Mouse (Mus musculus) neural tube, embryonic 13.5 days (tissue): ENCODE results near the gene Aplnr. TPM values are rescaled to one million over a fixed set of nuclear protein-coding genes. Genes with fewer than 3 reads are reported as not detected.

Source experiments
- ATAC-seq: fragments of 200-750 bp; cut with Nextera tagmentation; 2 replicates; pipeline ENCODE4 v1.8.0; 2017; ENCODE audit warnings: low read depth, mild to moderate bottlenecking, moderate TSS enrichment, moderate library complexity
- H3K27ac ChIP-seq: fragments of 300-500 bp; sonication (generic); replicated peaks from 2 replicates; pipeline ENCODE4 v1.5.1; 2015; ENCODE audit warnings: moderate library complexity, mild to moderate bottlenecking, inconsistent platforms
- H3K27me3 ChIP-seq: fragments of 300-500 bp; sonication (generic); 2 replicates; pipeline ENCODE4 v1.6.1; 2015; ENCODE audit warnings: mild to moderate bottlenecking, inconsistent platforms
- H3K36me3 ChIP-seq: fragments of 300-500 bp; sonication (generic); 2 replicates; pipeline ENCODE4 v1.6.1; 2015; ENCODE audit warnings: mild to moderate bottlenecking, inconsistent platforms
- H3K4me1 ChIP-seq: fragments of 300-500 bp; sonication (generic); replicated peaks from 2 replicates; pipeline ENCODE4 v1.6.1; 2015; ENCODE audit warnings: inconsistent platforms
- H3K4me2 ChIP-seq: fragments of 300-500 bp; sonication (generic); 2 replicates; pipeline ENCODE4 v1.6.1; 2015; ENCODE audit warnings: inconsistent platforms, mild to moderate bottlenecking, moderate library complexity
- H3K4me3 ChIP-seq: fragments of 300-500 bp; sonication (generic); 2 replicates; pipeline ENCODE4 v1.5.1; 2015; ENCODE audit warnings: mild to moderate bottlenecking, inconsistent platforms
- H3K9ac ChIP-seq: fragments of 300-500 bp; sonication (generic); 2 replicates; pipeline ENCODE4 v1.6.1; 2015; ENCODE audit warnings: moderate library complexity, mild to moderate bottlenecking, inconsistent platforms
- H3K9me3 ChIP-seq: fragments of 300-500 bp; sonication (generic); 2 replicates; pipeline ENCODE4 v1.6.1; 2016; ENCODE audit warnings: inconsistent platforms
- WGBS: fragments of 180-500 bp; shearing (Covaris S2); methylation state at CpG from one replicate; pipeline ENCODE4 v1.1.7; 2015; 5-methylcytosine and 5-hydroxymethylcytosine counted together
- polyA plus RNA-seq: library from polyadenylated mRNA; unstranded; fragments of >200 nt; fragmentation: Nextera tagmentation; extraction: Ambion mirVana; gene quantifications from 2 replicates; pipeline ENCODE4 v1.2.1, GENCODE M21; 2015

Gene Aplnr
- polyA plus RNA-seq, result 41.2 and 43.7 TPM in 2 replicates

DNA sequence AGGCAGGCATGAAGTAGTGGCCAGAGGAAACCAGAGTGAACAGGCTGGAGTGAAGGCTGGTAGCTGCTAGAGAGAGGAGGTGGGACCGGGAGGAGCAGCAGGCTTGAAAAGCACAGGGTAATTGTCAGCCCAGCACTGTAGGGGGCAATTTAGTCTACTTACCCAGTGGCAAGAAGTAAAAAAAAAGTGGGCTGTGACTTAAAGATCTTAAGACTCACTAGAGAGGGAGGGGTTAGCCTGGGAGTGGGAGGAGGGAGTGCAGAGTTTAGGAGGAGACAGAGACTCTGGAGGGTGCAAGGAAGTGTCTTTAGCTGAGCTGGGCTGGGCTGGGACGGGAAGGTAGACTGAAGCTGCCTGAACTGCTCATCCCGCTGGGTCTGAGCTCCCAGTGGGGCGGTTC is at the start of gene Aplnr:
TSS of gene Aplnr (plus strand) at position 137 of the 400 bp plus-strand sequence.
- Histone ChIP-seq H3K36me3 (no peaks in the 10 kb centered on the region), H3K27ac (peak within 1 kb of the TSS; percentile 38), H3K4me3 (peak within 1 kb of the TSS; percentile 22), H3K9ac (peak within 1 kb of the TSS; percentile 38; the same call in 1 of the 2 replicates), H3K4me2 (no peak within 1 kb of the TSS), H3K9me3 (no peaks in the 10 kb centered on the region), H3K27me3 (no peaks in the 10 kb centered on the region), H3K4me1 (no peaks in the 10 kb centered on the region)
- 4% methylated on average over 4 of the region's 4 CpGs for WGBS
- ATAC-seq, result peak; percentile 36; the same call in 1 of the 2 replicates

DNA sequence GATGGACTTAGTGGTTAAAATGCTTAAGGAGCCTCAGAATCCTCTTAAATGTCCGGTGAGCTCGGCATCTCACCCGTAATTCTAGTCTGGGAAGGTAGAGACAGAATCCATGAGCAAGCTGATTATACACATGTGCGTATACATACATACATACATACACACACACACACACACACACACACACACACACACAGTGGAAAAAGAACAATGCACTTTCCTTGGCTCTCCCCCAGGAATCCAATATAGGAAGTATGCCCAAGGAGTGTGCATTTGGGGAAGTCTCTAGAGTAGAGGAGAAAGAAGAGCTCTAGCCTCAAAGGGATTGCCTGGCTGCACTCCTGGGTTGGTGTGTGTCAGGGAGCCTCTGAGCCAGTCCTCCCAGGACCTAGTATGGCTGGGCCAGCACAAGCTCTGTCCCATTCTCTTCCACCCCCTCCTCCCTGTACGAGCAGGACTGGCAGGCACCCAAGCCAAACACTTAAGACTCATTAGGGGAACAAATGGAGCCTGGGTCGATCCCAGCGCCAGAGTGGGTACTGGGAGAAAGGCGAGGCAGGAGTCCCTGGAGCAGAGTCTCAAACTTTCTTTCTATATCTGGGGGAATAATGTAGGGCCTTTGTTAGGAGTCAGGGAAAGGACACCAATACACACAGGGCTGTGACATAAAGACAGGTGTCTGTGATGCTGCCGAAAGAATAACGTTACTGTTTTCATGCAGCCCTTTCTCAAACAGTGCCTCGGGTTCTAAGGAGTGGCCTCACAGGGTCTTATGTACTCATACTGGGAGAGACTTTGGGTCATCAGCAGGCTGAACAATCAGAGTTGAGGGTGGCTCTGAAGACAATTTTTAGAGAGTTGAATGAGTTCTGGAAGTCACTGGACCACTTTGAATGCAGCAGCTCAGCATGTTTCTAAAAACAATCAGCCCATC is 47.0 kb upstream of the Aplnr start:
- H3K4me1 ChIP-seq, result peaks cover 12% of the 10 kb centered on the region; the same call in 1 of the 2 replicates
- 62% methylated on average over 11 of the region's 11 CpGs for WGBS
- 0 out of 2 replicates have a peak, but pooled peaks cover 3% of the 10 kb centered on the region for H3K36me3 ChIP-seq
- no peak overlapping the region for H3K9ac ChIP-seq
- H3K9me3 ChIP-seq, result no peaks in the 10 kb centered on the region
- H3K27me3 ChIP-seq, result no peaks in the 10 kb centered on the region
- H3K4me3 ChIP-seq, result no peak overlapping the region
- ATAC-seq, result peak; percentile 91
- no peak overlapping the region for H3K4me2 ChIP-seq
- no peak overlapping the region for H3K27ac ChIP-seq

DNA sequence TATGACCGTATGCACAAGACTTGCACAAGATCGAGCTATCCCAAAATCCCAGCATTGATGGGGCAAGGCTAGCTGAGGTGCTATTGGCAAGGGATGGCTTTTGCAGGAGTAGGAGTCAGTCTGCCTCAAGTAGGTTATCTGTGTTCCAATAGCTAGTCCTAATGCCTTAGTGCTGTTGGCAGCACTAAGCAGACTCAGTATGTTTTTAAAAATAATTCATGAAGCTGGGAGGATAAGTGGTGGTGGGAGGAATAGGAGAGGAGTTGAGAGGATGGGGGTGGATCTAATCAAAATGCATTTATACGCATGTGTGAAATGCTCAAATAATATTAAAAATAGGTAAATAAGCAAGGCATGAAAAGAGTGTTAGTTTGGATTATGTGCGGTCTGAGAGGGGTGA is 44.7 kb upstream of the Aplnr start:
- Histone ChIP-seq H3K27ac (no peak overlapping the region), H3K27me3 (no peaks in the 10 kb centered on the region), H3K9me3 (no peaks in the 10 kb centered on the region), H3K9ac (no peak overlapping the region), H3K4me1 (peaks cover 12% of the 10 kb centered on the region; the same call in 1 of the 2 replicates), H3K4me2 (no peak overlapping the region), H3K4me3 (no peak overlapping the region), H3K36me3 (no peaks in the 10 kb centered on the region)
- no peak for ATAC-seq
- WGBS, result 94% methylated on average over 4 of the region's 4 CpGs

DNA sequence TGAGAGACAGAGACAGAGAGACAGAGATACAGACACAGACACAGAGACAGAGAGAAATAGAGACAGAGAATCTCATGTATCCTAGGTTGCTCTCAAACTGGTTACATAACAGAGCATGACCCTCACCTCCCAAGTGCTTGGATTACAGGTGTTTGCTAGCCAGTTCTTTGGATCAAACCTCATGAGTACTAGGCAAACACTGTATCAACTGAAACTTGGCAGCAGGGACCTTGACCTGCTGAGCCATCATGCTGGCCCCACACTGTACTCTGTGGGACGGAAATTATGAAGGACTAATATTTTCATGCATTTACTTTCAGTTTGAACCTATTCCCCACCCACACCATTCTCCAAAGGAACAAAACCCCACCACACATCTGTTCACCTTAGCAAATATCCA is 42.6 kb upstream of the Aplnr start:
- H3K4me3 ChIP-seq, result no peak overlapping the region
- 94% methylated on average over 1 of the region's 1 CpGs for WGBS
- ATAC-seq, result no peak
- no peaks in the 10 kb centered on the region for H3K36me3 ChIP-seq
- H3K9ac ChIP-seq, result no peak overlapping the region
- H3K27me3 ChIP-seq, result no peaks in the 10 kb centered on the region
- H3K4me2 ChIP-seq, result no peak overlapping the region
- H3K27ac ChIP-seq, result no peak overlapping the region
- peaks cover 12% of the 10 kb centered on the region; the same call in 1 of the 2 replicates for H3K4me1 ChIP-seq
- H3K9me3 ChIP-seq, result no peaks in the 10 kb centered on the region

DNA sequence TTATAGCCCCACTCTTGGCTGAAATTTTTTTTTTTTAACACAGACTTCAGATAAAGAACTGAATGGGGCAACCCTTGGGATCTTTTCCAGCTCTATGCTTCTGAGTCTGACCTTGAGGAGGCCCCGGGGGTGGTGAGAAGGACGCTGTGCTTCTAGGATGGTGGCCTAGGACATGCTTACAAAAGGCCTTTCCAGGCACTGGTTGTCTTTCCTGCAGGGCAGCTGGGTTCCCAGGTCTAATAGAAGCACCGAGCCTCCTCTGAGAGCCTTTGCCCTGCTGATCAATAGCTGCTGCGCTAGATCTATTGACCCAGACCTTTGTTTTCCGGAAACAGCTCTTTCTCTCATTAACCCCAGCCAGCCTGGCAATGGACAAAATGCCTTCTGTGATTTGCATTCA is 40.1 kb upstream of the Aplnr start:
- no peak overlapping the region for H3K27ac ChIP-seq
- H3K27me3 ChIP-seq, result no peaks in the 10 kb centered on the region
- H3K4me2 ChIP-seq, result no peak overlapping the region
- ATAC-seq, result no peak
- H3K4me1 ChIP-seq, result no peaks in the 10 kb centered on the region
- H3K4me3 ChIP-seq, result no peak overlapping the region
- 22% methylated on average over 5 of the region's 5 CpGs for WGBS
- no peaks in the 10 kb centered on the region for H3K9me3 ChIP-seq
- no peaks in the 10 kb centered on the region for H3K36me3 ChIP-seq
- H3K9ac ChIP-seq, result no peak overlapping the region

DNA sequence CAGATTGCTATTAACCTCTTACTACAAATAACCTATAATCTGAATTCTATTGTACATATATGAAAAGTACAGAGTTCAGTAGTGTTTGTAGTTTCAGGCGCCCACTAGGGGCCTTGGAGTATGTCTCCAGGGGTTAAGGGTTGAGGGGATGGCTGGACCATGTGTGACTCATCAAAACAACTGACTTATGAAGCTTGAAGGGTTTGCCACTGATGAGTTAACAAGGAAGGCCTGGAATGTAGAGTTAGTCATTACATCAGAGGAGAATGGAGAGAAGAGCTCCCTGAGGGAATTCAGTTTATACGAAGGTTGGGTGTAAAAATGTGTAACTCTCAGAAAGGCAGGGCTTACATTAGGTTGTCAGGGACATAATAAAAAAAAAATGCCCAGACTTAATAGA is 38.0 kb upstream of the Aplnr start:
- no peak for ATAC-seq
- H3K9ac ChIP-seq, result no peak overlapping the region
- WGBS, result 86% methylated on average over 2 of the region's 2 CpGs
- H3K4me2 ChIP-seq, result no peak overlapping the region
- H3K9me3 ChIP-seq, result no peaks in the 10 kb centered on the region
- H3K27ac ChIP-seq, result no peak overlapping the region
- H3K36me3 ChIP-seq, result no peaks in the 10 kb centered on the region
- no peaks in the 10 kb centered on the region for H3K4me1 ChIP-seq
- H3K4me3 ChIP-seq, result no peak overlapping the region
- no peaks in the 10 kb centered on the region for H3K27me3 ChIP-seq

DNA sequence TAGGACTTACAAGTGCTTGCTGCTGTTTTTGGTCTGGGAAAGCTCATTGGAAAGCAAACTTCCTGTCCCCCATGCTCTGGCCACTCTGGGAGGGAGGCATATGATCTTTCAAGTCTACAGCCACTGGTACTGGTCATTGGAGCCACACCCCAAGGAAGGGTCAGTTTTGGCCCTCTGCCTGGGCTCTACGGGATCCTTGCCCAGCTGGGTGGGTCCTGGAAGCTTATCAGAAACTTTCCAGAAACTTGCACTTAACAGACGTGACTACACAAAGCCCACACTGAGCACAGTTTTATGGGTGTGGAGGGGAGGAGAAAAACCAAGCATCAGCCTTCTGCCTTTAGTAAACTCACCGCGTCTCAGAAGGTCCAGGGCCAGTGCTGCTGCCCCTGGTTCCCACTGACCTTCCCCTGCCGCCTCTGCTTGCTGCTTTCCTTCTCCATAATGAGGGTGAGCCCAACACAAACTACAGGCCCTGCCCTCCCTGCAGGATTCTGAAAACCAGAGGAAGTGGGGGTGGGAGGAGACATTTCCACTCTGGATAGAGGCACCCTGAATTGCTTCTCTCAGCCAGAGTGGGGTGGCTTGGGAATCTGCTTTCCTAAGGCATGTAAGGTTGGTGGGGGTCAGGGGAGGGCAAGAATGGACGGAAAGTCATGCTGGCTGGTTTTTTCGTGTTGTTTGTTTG is 37.1 kb upstream of the Aplnr start:
- Histone ChIP-seq H3K9ac (no peak overlapping the region), H3K4me2 (no peak overlapping the region), H3K9me3 (no peaks in the 10 kb centered on the region), H3K27me3 (no peaks in the 10 kb centered on the region), H3K4me1 (no peaks in the 10 kb centered on the region), H3K4me3 (no peak overlapping the region), H3K27ac (no peak overlapping the region), H3K36me3 (no peaks in the 10 kb centered on the region)
- WGBS, result 77% methylated on average over 7 of the region's 7 CpGs
- ATAC-seq, result no peak

GRCm38 (mm10) chr2:85103201-85103600 is 32.8 kb upstream of the Aplnr start:
- 80% methylated on average over 8 of the region's 8 CpGs for WGBS
- no peak overlapping the region for H3K9ac ChIP-seq
- H3K36me3 ChIP-seq, result no peaks in the 10 kb centered on the region
- H3K9me3 ChIP-seq, result no peaks in the 10 kb centered on the region
- H3K27ac ChIP-seq, result no peak overlapping the region
- no peaks in the 10 kb centered on the region for H3K4me1 ChIP-seq
- ATAC-seq, result no peak
- H3K4me3 ChIP-seq, result no peak overlapping the region
- H3K27me3 ChIP-seq, result no peaks in the 10 kb centered on the region
- H3K4me2 ChIP-seq, result no peak overlapping the region

DNA sequence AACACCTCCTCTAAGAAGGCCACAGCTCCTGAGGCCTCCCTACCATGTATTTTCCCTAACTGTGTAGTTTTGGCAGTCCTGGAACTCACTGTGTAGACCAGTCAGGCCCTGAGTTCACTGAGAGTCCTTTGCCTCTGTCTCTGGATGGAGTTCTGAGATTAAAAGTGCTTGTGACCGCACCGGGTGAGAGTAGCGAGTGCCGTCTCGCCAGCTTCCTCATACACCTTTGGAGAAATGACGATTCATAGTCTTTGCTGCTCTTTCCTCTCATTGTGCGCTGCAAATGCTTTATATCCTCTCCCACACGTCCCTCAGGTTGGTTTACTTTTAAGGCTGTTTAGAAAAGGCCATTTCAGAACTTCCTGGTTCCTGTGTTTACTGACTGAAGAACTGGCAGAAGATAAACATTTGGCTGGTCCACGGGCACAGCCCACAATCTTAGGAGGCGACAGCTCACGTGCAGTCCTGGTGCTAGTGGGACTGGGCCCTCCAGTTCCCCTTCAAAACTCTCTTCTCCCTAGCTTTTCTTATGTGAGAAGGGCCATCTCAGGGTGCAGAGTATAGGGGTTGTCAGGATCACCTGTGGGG is 30.5 kb upstream of the Aplnr start:
- WGBS, result 82% methylated on average over 11 of the region's 11 CpGs
- no peak for ATAC-seq

DNA sequence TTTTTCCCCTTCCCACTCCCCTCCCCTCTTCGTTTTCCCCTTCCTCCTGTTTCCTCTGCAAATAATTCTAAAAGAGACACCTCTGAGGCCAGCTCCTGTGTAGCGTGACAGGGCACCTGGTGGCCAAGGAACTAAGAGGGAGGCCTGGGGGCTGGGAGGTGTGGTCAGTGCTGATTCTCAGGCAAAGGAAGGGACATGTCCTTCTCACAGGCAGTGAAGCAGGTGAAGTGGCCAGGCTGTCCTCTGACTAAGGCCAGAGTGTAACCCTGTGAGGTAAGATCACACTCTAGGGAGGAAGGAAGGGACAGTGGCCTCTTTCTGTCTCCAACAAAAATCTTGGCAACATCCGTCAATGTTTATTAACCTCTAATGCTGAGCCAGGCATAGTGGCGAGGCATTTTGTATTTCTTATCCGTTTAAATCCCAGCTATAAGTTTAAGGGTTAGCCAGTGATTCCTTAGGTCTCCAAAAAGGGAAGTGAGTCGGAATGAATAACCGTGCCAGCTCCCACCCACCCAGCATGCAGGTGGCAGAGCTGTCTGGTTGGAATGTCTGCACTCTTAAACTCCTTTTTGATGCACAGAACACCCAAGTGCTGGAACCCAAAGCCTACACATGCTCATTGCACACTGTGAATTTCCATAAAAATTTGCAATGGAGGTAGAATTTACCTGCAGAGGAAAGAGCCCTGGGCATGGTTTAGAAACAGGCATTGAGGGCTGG is 29.8 kb upstream of the Aplnr start:
- Histone ChIP-seq H3K4me3 (no peak overlapping the region), H3K27me3 (no peaks in the 10 kb centered on the region), H3K4me1 (no peaks in the 10 kb centered on the region), H3K9me3 (no peaks in the 10 kb centered on the region), H3K36me3 (no peaks in the 10 kb centered on the region), H3K27ac (no peak overlapping the region), H3K4me2 (no peak overlapping the region), H3K9ac (no peak overlapping the region)
- no peak for ATAC-seq
- WGBS, result 77% methylated on average over 7 of the region's 7 CpGs

More for the DNA sequence above, 30.5 kb upstream of the Aplnr start:
- Histone ChIP-seq H3K9me3 (no peaks in the 10 kb centered on the region), H3K27ac (no peak overlapping the region), H3K4me2 (no peak overlapping the region), H3K4me3 (no peak overlapping the region), H3K4me1 (no peaks in the 10 kb centered on the region), H3K9ac (no peak overlapping the region), H3K27me3 (no peaks in the 10 kb centered on the region), H3K36me3 (no peaks in the 10 kb centered on the region)

- Histone ChIP-seq H3K27me3 (no peaks in the 10 kb centered on the region), H3K4me1 (no peaks in the 10 kb centered on the region), H3K4me3 (no peak overlapping the region), H3K4me2 (no peak overlapping the region), H3K27ac (no peak overlapping the region), H3K9ac (no peak overlapping the region), H3K9me3 (no peaks in the 10 kb centered on the region), H3K36me3 (no peaks in the 10 kb centered on the region)
- no peak for ATAC-seq
- 76% methylated on average over 4 of the region's 4 CpGs for WGBS
These were observed 29.1 kb upstream of the Aplnr start for GRCm38 (mm10) chr2:85106941-85107340.
